Mouse (Mus musculus) limb, embryonic 14.5 days (tissue): ENCODE data around the gene Nfkbid. TPM values are rescaled to one million over a fixed set of nuclear protein-coding genes. Genes with fewer than 3 reads are reported as not detected.
A peak's percentile ranks its signal among the peaks of the same experiment; 100 is the strongest.

Source experiments
- ATAC-seq: fragments of 200-750 bp; cut with Nextera tagmentation; 2 replicates; pipeline ENCODE4 v1.8.0; 2017; ENCODE audit warnings: low read depth, moderate number of reproducible peaks, moderate TSS enrichment; ENCODE audit not compliant: low FRiP score
- DNase-seq: peaks from one replicate; pipeline ENCODE4 v3.0.0-alpha.2; 2015; ENCODE audit warnings: low spot score
- H3K27ac ChIP-seq: fragments of 300-500 bp; sonication (generic); replicated peaks from 2 replicates; pipeline ENCODE4 v1.5.1; 2014; ENCODE audit warnings: low read depth, mild to moderate bottlenecking, low read length, moderate library complexity, mixed read lengths
- H3K27me3 ChIP-seq: fragments of 300-500 bp; sonication (generic); 2 replicates; pipeline ENCODE4 v1.6.1; 2014; ENCODE audit warnings: low read length, mixed read lengths; ENCODE audit not compliant: control insufficient read depth, insufficient read depth
- H3K36me3 ChIP-seq: fragments of 300-500 bp; sonication (generic); 2 replicates; pipeline ENCODE4 v1.6.1; 2014; ENCODE audit warnings: mild to moderate bottlenecking, low read length, moderate library complexity, mixed read lengths; ENCODE audit not compliant: control insufficient read depth, insufficient read depth
- H3K4me1 ChIP-seq: fragments of 300-500 bp; sonication (generic); 2 replicates; pipeline ENCODE4 v1.6.1; 2014; ENCODE audit warnings: antibody characterized with exemption, low read length, mixed read lengths; ENCODE audit not compliant: control insufficient read depth, insufficient read depth
- H3K4me2 ChIP-seq: fragments of 300-500 bp; sonication (generic); replicated peaks from 2 replicates; pipeline ENCODE4 v1.6.1; 2014; ENCODE audit warnings: low read depth, mild to moderate bottlenecking, low read length, moderate library complexity; ENCODE audit not compliant: severe bottlenecking
- H3K4me3 ChIP-seq: fragments of 300-500 bp; sonication (generic); replicated peaks from 2 replicates; pipeline ENCODE4 v1.5.1; 2014; ENCODE audit warnings: low read length
- H3K9ac ChIP-seq: fragments of 300-500 bp; sonication (generic); 2 replicates; pipeline ENCODE4 v1.6.1; 2014; ENCODE audit warnings: mild to moderate bottlenecking, low read depth, low read length, moderate library complexity; ENCODE audit not compliant: severe bottlenecking
- H3K9me3 ChIP-seq: fragments of 300-500 bp; sonication (generic); 2 replicates; pipeline ENCODE4 v1.6.1; 2016; ENCODE audit warnings: low read length; ENCODE audit not compliant: control insufficient read depth
- POLR2A ChIP-seq: fragments of 200-500 bp; IDR thresholded peaks from 2 replicates; pipeline ENCODE4 v1.8.0; 2012; ENCODE audit warnings: inconsistent platforms, mild to moderate bottlenecking, moderate library complexity, borderline replicate concordance; ENCODE audit not compliant: insufficient read depth, insufficient read length; ENCODE audit errors: extremely low read depth
- WGBS: fragments of 180-500 bp; shearing (Covaris S2); extraction: QIAGEN DNeasy Blood & Tissue Kit; methylation state at CpG from one replicate; pipeline ENCODE4 v1.1.7; 2014; 5-methylcytosine and 5-hydroxymethylcytosine counted together
- polyA plus RNA-seq, 2 experiments: library from polyadenylated mRNA; depleted of rRNA in 1 of 2; stranded (reverse) in 1 of 2; unstranded in 1 of 2; fragments of >200 nt; fragmentation: Nextera tagmentation in 1 of 2; extraction: Ambion mirVana in 1 of 2; gene quantifications; 2 replicates each; pipeline versions ENCODE4 v1.2.1 to v1.2.3; 2012 to 2014

Nfkbid gene
- polyA plus RNA-seq, 2 experiments: 2.2 to 3.0 TPM

DNA sequence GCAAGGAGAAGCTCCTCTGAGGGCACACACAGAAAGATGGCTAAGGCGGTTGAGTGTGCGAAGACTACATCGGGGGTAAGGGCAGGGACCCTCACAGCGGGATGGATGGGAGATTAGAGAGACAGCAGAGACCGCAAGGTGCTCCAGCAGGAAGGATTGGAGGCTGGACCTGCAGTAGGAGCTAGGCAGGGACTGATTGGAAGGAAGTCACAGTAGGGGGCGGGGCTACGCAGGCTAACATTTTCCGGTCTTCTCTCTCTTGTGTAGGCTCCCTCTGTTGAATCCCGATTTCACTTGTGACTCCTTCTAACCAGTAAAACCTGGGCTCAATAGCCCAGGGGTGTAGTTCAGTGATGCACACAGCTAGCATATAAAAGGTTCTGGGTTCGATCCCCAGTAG, 15.3 kb downstream of the Nfkbid start:
- Histone ChIP-seq H3K4me1 (no peaks in the 10 kb centered on the region), H3K27ac (no peak overlapping the region), H3K36me3 (peaks cover 11% of the 10 kb centered on the region), H3K4me3 (no peak overlapping the region), H3K9me3 (no peaks in the 10 kb centered on the region), H3K9ac (no peak overlapping the region; the same call in 1 of the 2 replicates), H3K4me2 (no peak overlapping the region), H3K27me3 (no peaks in the 10 kb centered on the region)
- 16% methylated on average over 10 of the region's 10 CpGs for WGBS
- ATAC-seq (no peak), DNase-seq (no peak)
- no peak for TF ChIP-seq POLR2A

DNA sequence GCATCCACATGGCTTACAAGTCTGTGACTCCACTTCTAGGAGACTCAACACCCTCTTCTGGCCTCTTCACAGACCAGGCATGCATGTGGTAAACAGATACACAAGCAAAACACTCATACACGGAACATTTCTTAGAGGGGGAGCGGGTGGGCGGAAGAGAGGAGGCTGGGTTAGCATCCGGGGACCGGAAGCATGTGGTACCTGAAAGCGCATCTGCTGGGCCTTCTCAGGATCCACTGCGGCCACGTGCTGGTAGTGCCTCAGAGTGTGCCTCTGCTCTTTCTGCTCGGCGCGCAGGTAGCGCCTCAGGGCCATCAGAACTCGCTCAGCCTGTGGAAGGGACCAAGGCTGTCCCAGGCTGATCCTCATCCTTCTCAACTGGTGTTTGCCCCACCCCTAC, 18.2 kb downstream of the Nfkbid start:
- Histone ChIP-seq H3K27ac (no peak overlapping the region), H3K27me3 (no peaks in the 10 kb centered on the region)
- 79% methylated on average over 13 of the region's 13 CpGs for WGBS

DNA sequence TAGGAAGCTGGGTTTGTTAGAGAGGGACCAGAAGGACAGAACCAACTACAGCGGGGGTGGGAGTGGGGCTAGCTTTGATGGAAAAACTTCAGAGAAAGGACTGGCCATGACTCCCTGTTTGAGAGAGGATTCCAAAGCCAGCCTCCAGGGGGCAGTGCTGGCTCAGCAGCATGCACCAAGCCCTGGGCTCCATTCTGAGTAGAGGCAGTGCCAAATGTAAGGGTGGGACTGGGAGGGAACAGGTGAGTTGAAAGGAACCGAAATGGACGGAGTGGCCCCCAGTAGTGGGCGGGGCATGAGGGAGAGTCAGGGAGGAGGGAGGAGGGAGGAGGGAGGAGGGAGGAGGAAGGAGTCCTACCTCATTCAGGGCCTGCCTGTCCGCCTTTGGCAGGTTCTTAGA, 19.2 kb downstream of the Nfkbid start:
- ATAC-seq (no peak), DNase-seq (peak; percentile 53)
- no peak overlapping the region for H3K4me3 ChIP-seq
- H3K27me3 ChIP-seq: no peaks in the 10 kb centered on the region
- H3K9me3 ChIP-seq: no peaks in the 10 kb centered on the region
- H3K4me1 ChIP-seq: peaks cover 7% of the 10 kb centered on the region; the same call in 1 of the 2 replicates
- H3K36me3 ChIP-seq: peaks cover 9% of the 10 kb centered on the region
- no peak overlapping the region for H3K9ac ChIP-seq
- 22% methylated on average over 5 of the region's 5 CpGs for WGBS
- H3K4me2 ChIP-seq: no peak overlapping the region
- no peak overlapping the region for H3K27ac ChIP-seq
- no peak for TF ChIP-seq POLR2A

More for the DNA sequence above, 18.2 kb downstream of the Nfkbid start:
- no peak for ATAC-seq
- H3K9me3 ChIP-seq: no peaks in the 10 kb centered on the region
- no peak for DNase-seq
- no peak overlapping the region for H3K4me3 ChIP-seq
- no peak overlapping the region for H3K9ac ChIP-seq
- peaks cover 15% of the 10 kb centered on the region for H3K36me3 ChIP-seq
- no peak for TF ChIP-seq POLR2A
- H3K4me1 ChIP-seq: peaks cover 7% of the 10 kb centered on the region; the same call in 1 of the 2 replicates
- no peak overlapping the region for H3K4me2 ChIP-seq

DNA sequence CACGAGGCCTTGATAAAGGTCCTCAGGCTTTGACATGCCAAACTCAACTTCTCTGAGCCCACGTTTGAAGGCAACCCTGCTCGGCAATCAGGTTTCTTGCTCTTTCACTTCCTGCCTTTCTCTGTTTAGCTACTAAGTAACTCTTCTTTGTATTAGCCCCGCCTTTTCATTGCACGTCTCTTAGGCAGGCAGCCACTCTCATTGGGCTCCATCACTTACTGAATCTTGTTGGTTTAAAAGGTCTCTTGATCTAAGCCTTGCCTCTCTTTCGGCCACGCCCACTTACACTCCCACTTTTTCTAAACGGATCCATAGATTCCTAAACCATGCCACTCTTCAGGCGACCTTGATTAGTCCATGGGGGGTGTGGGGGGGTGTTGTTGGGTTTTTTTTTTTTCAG, 22.2 kb downstream of the Nfkbid start:
- Histone ChIP-seq H3K27me3 (no peaks in the 10 kb centered on the region), H3K4me2 (peak overlapping the region; percentile 79)
- WGBS: 22% methylated on average over 9 of the region's 9 CpGs

DNA sequence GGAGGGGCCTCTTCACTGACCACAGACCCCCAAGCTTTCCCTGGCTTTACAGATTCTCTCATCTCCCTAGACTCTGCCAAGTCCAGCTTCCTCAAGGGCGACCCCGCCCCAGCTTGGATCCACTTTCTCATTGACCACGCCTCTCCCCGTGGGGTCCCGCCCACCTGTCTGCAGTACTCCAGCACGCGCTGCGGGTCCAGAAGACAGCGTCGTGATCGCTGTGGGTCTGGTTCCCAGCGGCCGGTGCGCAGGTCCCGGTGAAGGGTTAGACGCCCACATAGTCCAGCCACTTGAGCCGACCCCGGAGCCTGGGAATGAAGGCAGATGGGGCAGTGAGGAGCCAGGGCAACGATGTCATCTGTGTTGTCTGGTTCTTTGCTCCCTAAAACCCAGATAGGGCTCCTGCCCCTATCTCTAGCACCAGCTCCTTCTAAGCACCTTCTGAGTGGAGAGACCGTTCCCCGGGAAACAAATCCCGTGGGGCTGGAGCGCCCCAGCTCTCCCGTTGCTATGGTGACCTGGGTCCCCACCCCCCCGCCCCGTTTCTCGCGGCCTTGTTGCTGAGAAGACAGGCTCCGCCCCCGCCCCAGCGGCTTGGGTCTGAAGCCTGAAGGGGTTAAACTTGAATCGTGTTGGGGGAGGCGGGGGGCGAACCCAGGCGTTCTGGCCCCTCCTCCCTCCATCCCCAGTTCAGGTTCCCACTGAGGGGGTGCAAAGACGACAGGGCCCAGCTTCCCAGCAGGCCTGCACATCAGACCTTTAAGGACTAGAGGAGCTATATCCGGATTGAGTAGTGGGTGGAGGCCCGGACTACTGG, 22.8 kb downstream of the Nfkbid start:
- H3K27ac ChIP-seq: 0 out of 2 replicates have a peak overlapping the region, but pooled peaks have one; percentile 48
- no peaks in the 10 kb centered on the region for H3K9me3 ChIP-seq
- DNase-seq (peak; percentile 35), ATAC-seq (peak; percentile 42; the same call in 1 of the 2 replicates)
- H3K27me3 ChIP-seq: no peaks in the 10 kb centered on the region
- H3K4me2 ChIP-seq: peak overlapping the region; percentile 79
- WGBS: 2% methylated on average over 38 of the region's 38 CpGs
- H3K9ac ChIP-seq: peak overlapping the region; percentile 65
- peak overlapping the region; percentile 67 for H3K4me3 ChIP-seq
- H3K4me1 ChIP-seq: peaks cover 7% of the 10 kb centered on the region; the same call in 1 of the 2 replicates
- H3K36me3 ChIP-seq: peaks cover 5% of the 10 kb centered on the region
- TF ChIP-seq POLR2A: no peak

More for the DNA sequence above, 22.2 kb downstream of the Nfkbid start:
- Histone ChIP-seq H3K9ac (no peak overlapping the region), H3K36me3 (peaks cover 5% of the 10 kb centered on the region), H3K4me3 (0 out of 2 replicates have a peak overlapping the region, but pooled peaks have one; percentile 67), H3K27ac (no peak overlapping the region), H3K4me1 (peaks cover 7% of the 10 kb centered on the region; the same call in 1 of the 2 replicates), H3K9me3 (no peaks in the 10 kb centered on the region)
- no peak for TF ChIP-seq POLR2A
- ATAC-seq (no peak), DNase-seq (no peak)
